In genomic region chr4:120230256-120230649, GRCm38 (mm10) we compare ENCODE assay signal across 7 mouse cellular contexts. TPM values are rescaled to one million over a fixed set of nuclear protein-coding genes. Genes with fewer than 3 reads are reported as not detected.
DNase-seq lines count a peak whose midpoint lies in the region; ATAC-seq and TF ChIP-seq lines count a peak whose summit lies in the region.

No protein-coding gene starts in this region.

- 4% methylated on average over 6 of the region's 6 CpGs for WGBS in forebrain, embryonic 16.5 days
- WGBS in limb, embryonic 10.5 days, result 17% methylated on average over 6 of the region's 6 CpGs
- WGBS in midbrain, postnatal 0 days, result 12% methylated on average over 6 of the region's 6 CpGs
- 19% methylated on average over 6 of the region's 6 CpGs for WGBS in stomach, embryonic 15.5 days

- no peaks in the 10 kb centered on the region for H3K9me3 ChIP-seq in forebrain, embryonic 16.5 days (ENCODE audit: control insufficient read depth, low read length)
- no peaks in the 10 kb centered on the region for H3K9me3 ChIP-seq in limb, embryonic 10.5 days (replicated peaks)
- H3K9me3 ChIP-seq in midbrain, postnatal 0 days (ENCODE audit: low read length), result no peaks in the 10 kb centered on the region
- no peaks in the 10 kb centered on the region for H3K9me3 ChIP-seq in stomach, embryonic 15.5 days

- peak; percentile 78 for DNase-seq in MN1 (ENCODE audit: low spot score)
- peak; percentile 64 for DNase-seq in adrenal gland, postnatal 25 days
- peak; percentile 47 for DNase-seq in induced T-regulatory cell, adult 2 months (ENCODE audit: low read depth)
- DNase-seq in limb, embryonic 10.5 days (ENCODE audit: low spot score), result peak; percentile 77
- DNase-seq in midbrain, postnatal 0 days (ENCODE audit: low spot score), result peak; percentile 78

- no peaks in the 10 kb centered on the region for H3K27me3 ChIP-seq in forebrain, embryonic 16.5 days (replicated peaks; ENCODE audit: control insufficient read depth, insufficient read depth, low read length)
- peaks cover 36% of the 10 kb centered on the region for H3K27me3 ChIP-seq in limb, embryonic 10.5 days (ENCODE audit: low read depth, poor library complexity, severe bottlenecking)
- no peaks in the 10 kb centered on the region for H3K27me3 ChIP-seq in midbrain, postnatal 0 days (ENCODE audit: insufficient read depth, low read length)
- H3K27me3 ChIP-seq in stomach, embryonic 15.5 days (replicated peaks), result no peaks in the 10 kb centered on the region

- H3K4me2 ChIP-seq in forebrain, embryonic 16.5 days (ENCODE audit: low read length), result no peak overlapping the region
- H3K4me2 ChIP-seq in midbrain, postnatal 0 days (ENCODE audit: low read depth, low read length, poor library complexity, severe bottlenecking), result no peak overlapping the region
- no peak overlapping the region for H3K4me2 ChIP-seq in stomach, embryonic 15.5 days

- no peak overlapping the region for H3K27ac ChIP-seq in forebrain, embryonic 16.5 days (ENCODE audit: low read length)
- no peak overlapping the region for H3K27ac ChIP-seq in limb, embryonic 10.5 days
- H3K27ac ChIP-seq in midbrain, postnatal 0 days (ENCODE audit: low read depth, low read length), result no peak overlapping the region
- no peak overlapping the region for H3K27ac ChIP-seq in stomach, embryonic 15.5 days

- H3K36me3 ChIP-seq in forebrain, embryonic 16.5 days (ENCODE audit: control insufficient read depth, insufficient read depth), result no peaks in the 10 kb centered on the region
- H3K36me3 ChIP-seq in limb, embryonic 10.5 days, result no peaks in the 10 kb centered on the region
- H3K36me3 ChIP-seq in midbrain, postnatal 0 days (ENCODE audit: insufficient read depth, low read length), result no peaks in the 10 kb centered on the region
- H3K36me3 ChIP-seq in stomach, embryonic 15.5 days, result no peaks in the 10 kb centered on the region

- H3K9ac ChIP-seq in forebrain, embryonic 16.5 days (replicated peaks; ENCODE audit: low read depth, low read length), result no peak overlapping the region
- H3K9ac ChIP-seq in midbrain, postnatal 0 days (replicated peaks; ENCODE audit: low read length, poor library complexity, severe bottlenecking), result no peak overlapping the region
- H3K9ac ChIP-seq in stomach, embryonic 15.5 days, result no peak overlapping the region

- peak; percentile 95 for TF ChIP-seq CTCF in midbrain, postnatal 0 days (IDR thresholded peaks at IDR 0.05)

- peaks cover 15% of the 10 kb centered on the region for H3K4me1 ChIP-seq in forebrain, embryonic 16.5 days (replicated peaks; ENCODE audit: control insufficient read depth, insufficient read depth, low read length)
- H3K4me1 ChIP-seq in limb, embryonic 10.5 days, result peaks cover 23% of the 10 kb centered on the region
- no peaks in the 10 kb centered on the region for H3K4me1 ChIP-seq in midbrain, postnatal 0 days (ENCODE audit: insufficient read depth, low read length)
- no peaks in the 10 kb centered on the region for H3K4me1 ChIP-seq in stomach, embryonic 15.5 days

- H3K4me3 ChIP-seq in forebrain, embryonic 16.5 days (replicated peaks; ENCODE audit: low read length), result no peak overlapping the region
- no peak overlapping the region for H3K4me3 ChIP-seq in limb, embryonic 10.5 days
- H3K4me3 ChIP-seq in midbrain, postnatal 0 days (ENCODE audit: low read depth, low read length), result no peak overlapping the region
- H3K4me3 ChIP-seq in stomach, embryonic 15.5 days (replicated peaks), result no peak overlapping the region

- ATAC-seq in forebrain, embryonic 16.5 days, result peak; percentile 70
- ATAC-seq in midbrain, postnatal 0 days (ENCODE audit: low FRiP score), result 0 out of 2 replicates have a peak, but pooled peaks have one; percentile 5
- ATAC-seq in stomach, embryonic 15.5 days (ENCODE audit: insufficient read depth, low FRiP score, low read depth), result peak; percentile 56; the same call in 1 of the 2 replicates

RNA-seq across cellular contexts. Expression of gene Foxo6, which starts 56.9 kb away (rescaled TPM):
- 0.71 and 1.9 TPM in 2 replicates for total RNA-seq in adrenal gland, postnatal 25 days (2021)
- 3.6 and 3.7 TPM in 2 replicates for polyA plus RNA-seq in forebrain, embryonic 16.5 days (2015; fragmentation: Nextera tagmentation; extraction: Ambion mirVana)
- polyA plus RNA-seq in limb, embryonic 10.5 days (2016; fragmentation: Nextera tagmentation; extraction: Ambion mirVana), result not detected in 2 replicates
- total RNA-seq in midbrain, postnatal 0 days (2014; rRNA removed), result 29.0 and 34.2 TPM in 2 replicates
- polyA plus RNA-seq in midbrain, postnatal 0 days (2015; fragmentation: Nextera tagmentation; extraction: Ambion mirVana), result 1.7 TPM in 2 replicates
- polyA plus RNA-seq in stomach, embryonic 15.5 days (2015; fragmentation: Nextera tagmentation; extraction: Ambion mirVana), result 0.13 and 0.37 TPM in 2 replicates

Comparison
In these comparisons a context has a peak if more than half of its experiments do, and no peak if none do; other contexts are left out.
1. ATAC-seq: peak in every context shown above with its lines; median percentile 70 in forebrain, embryonic 16.5 days; 56 in stomach, embryonic 15.5 days; 5 in midbrain, postnatal 0 days.